Mouse (Mus musculus) stomach, embryonic 14.5 days (tissue): ENCODE data around the gene Tuba1a. TPM values are rescaled to one million over a fixed set of nuclear protein-coding genes. Genes with fewer than 3 reads are reported as not detected.
A peak's percentile ranks its signal among the peaks of the same experiment; 100 is the strongest.
"Not testable (repeated sequence)": the region's sequence is repeated elsewhere in the genome, so short reads cannot be mapped to it uniquely, and the experiment has no call there.

ENCODE experiments used
- ATAC-seq: fragments of 200-750 bp; cut with Nextera tagmentation; 2 replicates; pipeline ENCODE4 v1.8.0; 2017; ENCODE audit warnings: low read depth, moderate TSS enrichment; ENCODE audit not compliant: insufficient number of reproducible peaks, insufficient read depth, low FRiP score
- H3K27ac ChIP-seq: fragments of 300-500 bp; sonication (generic); 2 replicates; pipeline ENCODE4 v1.5.1; 2014; ENCODE audit warnings: mild to moderate bottlenecking, low read length, moderate library complexity, mixed read lengths
- H3K27me3 ChIP-seq: fragments of 300-500 bp; sonication (generic); 2 replicates; pipeline ENCODE4 v1.6.1; 2014; ENCODE audit warnings: low read length, control low read depth, mixed read lengths; ENCODE audit not compliant: control insufficient read depth, insufficient read depth
- H3K36me3 ChIP-seq: fragments of 300-500 bp; sonication (generic); 2 replicates; pipeline ENCODE4 v1.6.1; 2014; ENCODE audit warnings: mild to moderate bottlenecking, control low read depth, low read length, moderate library complexity, mixed read lengths; ENCODE audit not compliant: control insufficient read depth, insufficient read depth
- H3K4me1 ChIP-seq: fragments of 300-500 bp; sonication (generic); 2 replicates; pipeline ENCODE4 v1.6.1; 2014; ENCODE audit warnings: low read length, control low read depth, mixed read lengths; ENCODE audit not compliant: control insufficient read depth, insufficient read depth
- H3K4me2 ChIP-seq: fragments of 300-500 bp; sonication (generic); replicated peaks from 2 replicates; pipeline ENCODE4 v1.6.1; 2014; ENCODE audit warnings: low read depth, low read length, control low read depth
- H3K4me3 ChIP-seq: fragments of 300-500 bp; sonication (generic); 2 replicates; pipeline ENCODE4 v1.5.1; 2014; ENCODE audit warnings: low read depth, low read length, control low read depth
- H3K9ac ChIP-seq: fragments of 300-500 bp; sonication (generic); replicated peaks from 2 replicates; pipeline ENCODE4 v1.6.1; 2014; ENCODE audit warnings: low read depth, mild to moderate bottlenecking, control low read depth, low read length, moderate library complexity, mixed read lengths
- H3K9me3 ChIP-seq: fragments of 300-500 bp; sonication (generic); 2 replicates; pipeline ENCODE4 v1.6.1; 2016; ENCODE audit warnings: low read depth, low read length, control low read depth; ENCODE audit not compliant: control insufficient read depth
- WGBS: fragments of 180-500 bp; shearing (Covaris S2); extraction: QIAGEN DNeasy Blood & Tissue Kit; methylation state at CpG from one replicate; pipeline ENCODE4 v1.1.7; 2014; 5-methylcytosine and 5-hydroxymethylcytosine counted together
- polyA plus RNA-seq: library from polyadenylated mRNA; unstranded; fragments of >200 nt; fragmentation: Nextera tagmentation; extraction: Ambion mirVana; gene quantifications from 2 replicates; pipeline ENCODE4 v1.2.1, GENCODE M21; 2014

The Tuba1a gene
- polyA plus RNA-seq, 1 experiment from 2014 or later = 1,258 TPM

GRCm38 (mm10) chr15:98942081-98942480 is 11.4 kb downstream of the Tuba1a start:
- Histone ChIP-seq H3K4me3 (no peak overlapping the region), H3K9ac (no peak overlapping the region), H3K4me2 (no peak overlapping the region), H3K9me3 (no peaks in the 10 kb centered on the region; the same call in 1 of the 2 replicates), H3K36me3 (no peaks in the 10 kb centered on the region), H3K4me1 (no peaks in the 10 kb centered on the region), H3K27me3 (no peaks in the 10 kb centered on the region), H3K27ac (no peak overlapping the region)
- WGBS = 78% methylated on average over 4 of the region's 4 CpGs
- ATAC-seq = no peak

DNA sequence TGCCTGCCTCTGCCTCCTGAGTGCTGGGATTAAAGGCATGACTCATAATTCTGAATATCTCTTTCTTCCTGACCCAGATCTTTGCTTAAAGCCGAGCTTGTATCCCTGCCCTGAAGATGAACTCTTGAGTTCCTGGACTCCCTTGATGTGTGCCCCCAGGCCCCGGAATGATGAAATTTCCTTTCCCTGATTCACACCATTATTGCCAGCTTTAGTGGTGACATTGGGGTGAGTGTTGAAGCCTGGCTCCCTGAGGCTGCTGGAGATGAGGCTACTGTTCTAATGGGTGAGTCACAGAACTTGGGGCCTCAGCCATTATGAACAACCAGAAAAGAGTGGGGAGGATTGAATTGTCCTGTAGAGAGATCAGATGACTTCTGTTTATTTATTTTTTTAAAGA is 12.0 kb downstream of the Tuba1a start:
- H3K36me3 ChIP-seq = no peaks in the 10 kb centered on the region
- H3K27ac ChIP-seq = no peak overlapping the region
- no peaks in the 10 kb centered on the region for H3K4me1 ChIP-seq
- no peak overlapping the region for H3K4me2 ChIP-seq
- H3K4me3 ChIP-seq = no peak overlapping the region
- H3K9ac ChIP-seq = no peak overlapping the region
- 78% methylated on average over 2 of the region's 2 CpGs for WGBS
- no peaks in the 10 kb centered on the region; the same call in 1 of the 2 replicates for H3K9me3 ChIP-seq
- ATAC-seq = no peak
- no peaks in the 10 kb centered on the region for H3K27me3 ChIP-seq

DNA sequence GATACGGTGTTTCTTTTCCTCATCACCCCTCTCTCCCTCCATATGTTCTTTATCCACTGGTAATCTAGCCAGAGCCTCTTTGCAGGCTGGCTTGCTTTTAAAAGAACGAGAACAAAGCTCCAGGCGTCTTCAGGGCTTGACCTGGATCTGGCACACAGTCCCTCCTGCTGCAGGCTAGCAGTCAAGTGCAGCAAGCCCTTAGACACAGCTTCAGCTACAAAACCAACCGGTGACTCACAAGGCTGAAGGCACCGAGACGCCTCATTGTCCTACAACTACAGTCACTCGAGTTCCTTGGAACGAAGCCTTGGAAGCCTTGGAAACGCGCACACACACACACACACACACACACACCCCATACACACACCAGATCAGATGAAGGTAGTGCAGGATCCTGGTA is 12.7 kb downstream of the Tuba1a start:
- 76% methylated on average over 10 of the region's 10 CpGs for WGBS
- no peak for ATAC-seq

GRCm38 (mm10) chr15:98934217-98934839 is 19.2 kb downstream of the Tuba1a start, which contains the start of gene Tuba1b:
TSS of gene Tuba1b (minus strand) at chr15:98934565.
- under 1% methylated on average over 55 of the region's 58 CpGs for WGBS

More for the DNA sequence above, 12.7 kb downstream of the Tuba1a start:
- no peak overlapping the region for H3K9ac ChIP-seq
- no peaks in the 10 kb centered on the region for H3K27me3 ChIP-seq
- no peak overlapping the region for H3K27ac ChIP-seq
- H3K4me2 ChIP-seq = no peak overlapping the region
- no peak overlapping the region for H3K4me3 ChIP-seq
- peaks cover 5% of the 10 kb centered on the region; the same call in 1 of the 2 replicates for H3K4me1 ChIP-seq
- H3K36me3 ChIP-seq = no peaks in the 10 kb centered on the region
- no peaks in the 10 kb centered on the region; the same call in 1 of the 2 replicates for H3K9me3 ChIP-seq

GRCm38 (mm10) chr15:98933833-98934216 is 19.7 kb downstream of the Tuba1a start:
- Histone ChIP-seq H3K4me3 (peak overlapping the region; percentile 73), H3K9ac (peak overlapping the region; percentile 89), H3K36me3 (peaks cover 9% of the 10 kb centered on the region), H3K9me3 (no peaks in the 10 kb centered on the region), H3K4me1 (peaks cover 14% of the 10 kb centered on the region), H3K27ac (peak overlapping the region; percentile 97), H3K4me2 (peak overlapping the region; percentile 99), H3K27me3 (no peaks in the 10 kb centered on the region)
- peak; percentile 85 for ATAC-seq
- WGBS = under 1% methylated on average over 35 of the region's 35 CpGs

More at GRCm38 (mm10) chr15:98934217-98934839, 19.2 kb downstream of the Tuba1a start, which contains the start of gene Tuba1b:
- H3K27me3 ChIP-seq = no peaks in the 10 kb centered on the region
- peak; percentile 96 for ATAC-seq
- H3K9ac ChIP-seq = peak within 1 kb of the TSS; percentile 89
- H3K4me3 ChIP-seq = peak within 1 kb of the TSS; percentile 73
- peak within 1 kb of the TSS; percentile 97 for H3K27ac ChIP-seq
- no peaks in the 10 kb centered on the region for H3K9me3 ChIP-seq
- peaks cover 9% of the 10 kb centered on the region for H3K36me3 ChIP-seq
- peaks cover 13% of the 10 kb centered on the region for H3K4me1 ChIP-seq
- peak within 1 kb of the TSS; percentile 99 for H3K4me2 ChIP-seq

DNA sequence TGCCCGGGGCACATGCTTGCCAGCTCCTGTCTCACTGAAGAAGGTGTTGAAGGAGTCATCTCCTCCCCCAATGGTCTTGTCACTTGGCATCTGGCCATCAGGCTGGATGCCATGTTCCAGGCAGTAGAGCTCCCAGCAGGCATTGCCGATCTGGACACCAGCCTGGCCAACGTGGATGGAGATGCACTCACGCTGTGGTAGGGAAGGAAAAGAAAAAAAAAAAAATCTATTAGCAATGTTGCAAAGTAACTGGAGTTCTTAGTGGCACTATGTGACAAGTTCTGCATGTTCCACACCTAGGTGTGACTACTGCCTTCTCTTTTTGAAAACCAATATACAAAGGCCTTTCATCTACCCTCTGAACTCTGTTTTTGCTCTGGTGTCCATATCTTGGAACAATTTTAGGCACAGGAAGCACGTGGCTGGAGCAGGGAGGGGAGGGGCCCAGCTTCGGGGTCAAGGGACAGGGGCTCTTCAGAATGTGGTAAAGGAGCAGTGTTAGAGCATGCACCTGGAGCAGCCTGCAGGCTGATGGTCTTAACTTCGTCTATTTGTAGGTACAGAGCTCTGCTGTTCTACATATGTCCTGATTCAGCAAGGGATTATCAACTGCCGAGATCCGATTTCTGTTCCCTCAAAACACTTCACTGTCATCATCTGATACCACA is 20.4 kb downstream of the Tuba1a start:
- not testable (repeated sequence) for H3K27me3 ChIP-seq, ATAC-seq, H3K9me3 ChIP-seq, H3K36me3 ChIP-seq
- peak overlapping the region; percentile 99 for H3K4me2 ChIP-seq
- WGBS = 12% methylated on average over 8 of the region's 9 CpGs
- H3K9ac ChIP-seq = peak overlapping the region; percentile 89
- peaks cover 19% of the 10 kb centered on the region for H3K4me1 ChIP-seq
- H3K4me3 ChIP-seq = peak overlapping the region; percentile 73
- peak overlapping the region; percentile 97 for H3K27ac ChIP-seq

DNA sequence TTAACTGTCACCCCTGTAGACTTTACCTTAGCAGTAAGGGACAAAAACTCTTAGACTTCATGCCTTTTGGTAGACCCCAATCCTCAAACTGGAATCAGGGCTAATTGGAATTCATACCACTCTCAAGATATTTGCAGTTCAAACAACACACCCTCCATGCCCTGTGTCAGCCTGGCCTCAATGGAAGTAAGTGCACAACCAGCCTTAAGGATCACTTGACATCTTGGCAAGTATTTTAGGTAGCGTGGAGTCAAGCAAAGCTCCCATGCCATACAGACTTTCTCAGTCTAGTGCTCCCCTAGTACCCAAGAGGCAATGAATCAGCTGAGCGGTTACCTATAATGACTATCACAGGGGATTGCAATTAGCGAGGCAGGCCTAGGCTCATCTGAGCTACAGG is 22.5 kb downstream of the Tuba1a start:
- no peak for ATAC-seq
- Histone ChIP-seq H3K9ac (no peak overlapping the region), H3K27ac (no peak overlapping the region), H3K27me3 (no peaks in the 10 kb centered on the region), H3K4me3 (no peak overlapping the region), H3K36me3 (peaks cover 9% of the 10 kb centered on the region), H3K9me3 (no peaks in the 10 kb centered on the region), H3K4me1 (peaks cover 16% of the 10 kb centered on the region), H3K4me2 (no peak overlapping the region)
- 79% methylated on average over 3 of the region's 3 CpGs for WGBS

- Histone ChIP-seq H3K4me1 (peaks cover 8% of the 10 kb centered on the region), H3K9ac (no peak overlapping the region), H3K4me2 (no peak overlapping the region), H3K27ac (peak overlapping the region; percentile 7; the same call in 1 of the 2 replicates), H3K4me3 (no peak overlapping the region), H3K9me3 (no peaks in the 10 kb centered on the region), H3K36me3 (peaks cover 9% of the 10 kb centered on the region), H3K27me3 (no peaks in the 10 kb centered on the region)
- 47% methylated on average over 8 of the region's 8 CpGs for WGBS
- no peak for ATAC-seq
These were observed 23.3 kb downstream of the Tuba1a start for GRCm38 (mm10) chr15:98930017-98930734.
